Comparison of ENCODE assay signal across 27 mouse cellular contexts in genomic region chr11:61316864-61317263, GRCm38 (mm10). TPM values are rescaled to one million over a fixed set of nuclear protein-coding genes. Genes with fewer than 3 reads are reported as not detected.
DNase-seq lines count a peak whose midpoint lies in the region; ATAC-seq and TF ChIP-seq lines count a peak whose summit lies in the region.
"Had no signal": no experiment of that assay in that cellular context is flagged by ENCODE, and none has a peak within 500 bp of the region (broad histone marks: within the 10 kb centered on the region; RNA-seq: fewer than 3 reads in every experiment).

No protein-coding gene starts in this region.

- ATAC-seq in lung, embryonic 14.5 days (ENCODE audit: insufficient read depth), result no peak
- ATAC-seq in hindbrain, postnatal 0 days, result no peak
- ATAC-seq: activated CD4-positive, CD25-positive, alpha-beta regulatory T cell, adult 4 months; CD4-positive, CD25-positive, alpha-beta regulatory T cell, adult 4 months; forebrain, embryonic 14.5 days; intestine, embryonic 15.5 days; Patski had no signal

- no peaks in the 10 kb centered on the region for H3K9me3 ChIP-seq in lung, embryonic 14.5 days (ENCODE audit: low read depth, low read length)
- no peaks in the 10 kb centered on the region for H3K9me3 ChIP-seq in hindbrain, postnatal 0 days (ENCODE audit: low read length)
- H3K9me3 ChIP-seq: embryonic facial prominence, embryonic 13.5 days; forebrain, embryonic 10.5 days; G1E; heart, embryonic 10.5 days; hindbrain, embryonic 13.5 days; intestine, embryonic 15.5 days had no signal

- no peaks in the 10 kb centered on the region for H3K36me3 ChIP-seq in lung, embryonic 14.5 days (ENCODE audit: insufficient read depth)
- no peaks in the 10 kb centered on the region for H3K36me3 ChIP-seq in hindbrain, postnatal 0 days (ENCODE audit: insufficient read depth, low read length)
- H3K36me3 ChIP-seq: embryonic facial prominence, embryonic 13.5 days; forebrain, embryonic 10.5 days; G1E; heart, embryonic 10.5 days; hindbrain, embryonic 13.5 days; intestine, embryonic 15.5 days had no signal

- H3K27ac ChIP-seq in lung, embryonic 14.5 days (ENCODE audit: low read depth), result no peak overlapping the region
- H3K27ac ChIP-seq in hindbrain, postnatal 0 days, result no peak overlapping the region
- H3K27ac ChIP-seq: embryonic facial prominence, embryonic 13.5 days; forebrain, embryonic 10.5 days; heart, embryonic 10.5 days; hindbrain, embryonic 13.5 days; intestine, embryonic 15.5 days had no signal

- no peak overlapping the region for H3K4me2 ChIP-seq in lung, embryonic 14.5 days
- H3K4me2 ChIP-seq in hindbrain, postnatal 0 days (ENCODE audit: low read depth, low read length), result no peak overlapping the region
- H3K4me2 ChIP-seq: embryonic facial prominence, embryonic 13.5 days; hindbrain, embryonic 13.5 days; intestine, embryonic 15.5 days had no signal

- no peaks in the 10 kb centered on the region for H3K27me3 ChIP-seq in lung, embryonic 14.5 days (ENCODE audit: insufficient read depth, low read length)
- H3K27me3 ChIP-seq in hindbrain, postnatal 0 days (ENCODE audit: insufficient read depth, low read length), result no peaks in the 10 kb centered on the region
- H3K27me3 ChIP-seq: embryonic facial prominence, embryonic 13.5 days; hindbrain, embryonic 13.5 days; intestine, embryonic 15.5 days had no signal

- H3K9ac ChIP-seq in lung, embryonic 14.5 days, result no peak overlapping the region
- no peak overlapping the region for H3K9ac ChIP-seq in hindbrain, postnatal 0 days (replicated peaks; ENCODE audit: low read length)
- H3K9ac ChIP-seq: embryonic facial prominence, embryonic 13.5 days; hindbrain, embryonic 13.5 days; intestine, embryonic 15.5 days had no signal

- H3K4me3 ChIP-seq in lung, embryonic 14.5 days (ENCODE audit: low read depth, low read length), result no peak overlapping the region
- H3K4me3 ChIP-seq in hindbrain, postnatal 0 days (ENCODE audit: low read length), result no peak overlapping the region
- H3K4me3 ChIP-seq: embryonic facial prominence, embryonic 13.5 days; forebrain, embryonic 10.5 days; heart, embryonic 10.5 days; hindbrain, embryonic 13.5 days; intestine, embryonic 15.5 days had no signal

- peak; percentile 24 to 55 for DNase-seq in adrenal gland, adult (ENCODE audit: inconsistent age in 2 of 2, low spot score in 1 of 2)
- no peak for DNase-seq in adrenal gland, adult 8-10 months
- DNase-seq in lung, embryonic 14.5 days, result peak; percentile 37
- no peak for DNase-seq in lung, postnatal 25 days (ENCODE audit: low spot score)
- DNase-seq in adrenal gland, postnatal 14 days, result peak; percentile 48
- peak; percentile 85 for DNase-seq in testis, postnatal 10 days (ENCODE audit: low spot score)
- DNase-seq in hindbrain, postnatal 0 days (ENCODE audit: low spot score), result no peak
- no peak for DNase-seq in spleen, postnatal 36 days (ENCODE audit: low spot score in 2 of 2)
- DNase-seq: B cell, adult 2 months; cerebellum, adult 18-20 months; cerebellum, adult 9-11 months; cerebellum, postnatal 36 days; gastrocnemius, postnatal 10 days; heart, adult 18-20 months; heart, postnatal 14 days had no signal

- 25% methylated on average over 2 of the region's 2 CpGs for WGBS in lung, embryonic 14.5 days
- 72% methylated on average over 2 of the region's 2 CpGs for WGBS in hindbrain, postnatal 0 days

- H3K4me1 ChIP-seq in lung, embryonic 14.5 days (ENCODE audit: insufficient read depth), result no peaks in the 10 kb centered on the region
- H3K4me1 ChIP-seq in hindbrain, postnatal 0 days (ENCODE audit: insufficient read depth, low read length), result no peaks in the 10 kb centered on the region
- H3K4me1 ChIP-seq: forebrain, embryonic 10.5 days; hindbrain, embryonic 13.5 days; intestine, embryonic 15.5 days had no signal

- TF ChIP-seq CTCF in lung, embryonic 14.5 days (IDR thresholded peaks at IDR 0.05; ENCODE audit: low read depth), result no peak
- no peak for TF ChIP-seq CTCF in hindbrain, postnatal 0 days (IDR thresholded peaks at IDR 0.05; ENCODE audit: low read depth)

RNA-seq across cellular contexts. Expression of gene Slc47a2, which starts 25.8 kb away (rescaled TPM):
- not detected for total RNA-seq in adrenal gland, adult 8-10 months (2022)
- polyA plus RNA-seq in lung, embryonic 14.5 days (2014; fragmentation: Nextera tagmentation; extraction: Ambion mirVana), result not detected in 2 replicates
- not detected in 2 replicates for total RNA-seq in adrenal gland, postnatal 14 days (2021)
- 0.16 TPM in 1 of 2 replicates, not detected in the other for total RNA-seq in hindbrain, postnatal 0 days (2014; rRNA removed)
- 0.14 and 0.21 TPM in 2 replicates for polyA plus RNA-seq in hindbrain, postnatal 0 days (2015; fragmentation: Nextera tagmentation; extraction: Ambion mirVana)
- total RNA-seq: G1E; gastrocnemius, postnatal 10 days; gastrocnemius, postnatal 4 days; heart, adult 18-20 months; heart, postnatal 14 days; hematopoietic stem cell, adult 5-6 weeks had no signal
- polyA plus RNA-seq: activated CD4-positive, CD25-positive, alpha-beta regulatory T cell, adult 4 months; CD4-positive, CD25-positive, alpha-beta regulatory T cell, adult 4 months; embryonic facial prominence, embryonic 13.5 days; forebrain, embryonic 10.5 days; forebrain, embryonic 14.5 days; G1E; heart, embryonic 10.5 days; intestine, embryonic 15.5 days; Patski had no signal

RNA-seq across cellular contexts. Expression of gene Aldh3a2, which starts 49.6 kb away (rescaled TPM):
- 10 to 100 TPM; 54.6 to 81.7 (median 68.1) TPM for total RNA-seq in adrenal gland, adult 8-10 months (2022)
- polyA plus RNA-seq in lung, embryonic 14.5 days (2014; fragmentation: Nextera tagmentation; extraction: Ambion mirVana), result 37.6 and 39.4 TPM in 2 replicates
- total RNA-seq in adrenal gland, postnatal 14 days (2021), result 53.2 and 58.0 TPM in 2 replicates
- 37.9 and 40.4 TPM in 2 replicates for total RNA-seq in hindbrain, postnatal 0 days (2014; rRNA removed)
- polyA plus RNA-seq in hindbrain, postnatal 0 days (2015; fragmentation: Nextera tagmentation; extraction: Ambion mirVana), result 36.2 and 37.3 TPM in 2 replicates

Comparison
In these comparisons a context has a peak if more than half of its experiments do, and no peak if none do; other contexts are left out.
1. DNase-seq: peak in adrenal gland, adult (2 of 2), lung, embryonic 14.5 days (single experiment), adrenal gland, postnatal 14 days (single experiment) and testis, postnatal 10 days (single experiment); none in adrenal gland, adult 8-10 months (single experiment), lung, postnatal 25 days (single experiment), hindbrain, postnatal 0 days (single experiment) and spleen, postnatal 36 days (0 of 2).